Mouse (Mus musculus) embryonic fibroblast, embryonic 13.5 days (primary cell): ENCODE data around the gene Gsap.

Experiments used
- CTCF ChIP-seq: IDR thresholded peaks from 2 replicates; pipeline ENCODE4 v1.5.1; 2011; ENCODE audit warnings: mild to moderate bottlenecking, control low read depth, low read length, moderate library complexity, borderline replicate concordance; ENCODE audit not compliant: insufficient read depth
- POLR2A ChIP-seq: IDR thresholded peaks from 2 replicates; pipeline ENCODE4 v1.6.1; 2011; ENCODE audit warnings: low read depth, mild to moderate bottlenecking, control low read depth, low read length, moderate library complexity

DNA sequence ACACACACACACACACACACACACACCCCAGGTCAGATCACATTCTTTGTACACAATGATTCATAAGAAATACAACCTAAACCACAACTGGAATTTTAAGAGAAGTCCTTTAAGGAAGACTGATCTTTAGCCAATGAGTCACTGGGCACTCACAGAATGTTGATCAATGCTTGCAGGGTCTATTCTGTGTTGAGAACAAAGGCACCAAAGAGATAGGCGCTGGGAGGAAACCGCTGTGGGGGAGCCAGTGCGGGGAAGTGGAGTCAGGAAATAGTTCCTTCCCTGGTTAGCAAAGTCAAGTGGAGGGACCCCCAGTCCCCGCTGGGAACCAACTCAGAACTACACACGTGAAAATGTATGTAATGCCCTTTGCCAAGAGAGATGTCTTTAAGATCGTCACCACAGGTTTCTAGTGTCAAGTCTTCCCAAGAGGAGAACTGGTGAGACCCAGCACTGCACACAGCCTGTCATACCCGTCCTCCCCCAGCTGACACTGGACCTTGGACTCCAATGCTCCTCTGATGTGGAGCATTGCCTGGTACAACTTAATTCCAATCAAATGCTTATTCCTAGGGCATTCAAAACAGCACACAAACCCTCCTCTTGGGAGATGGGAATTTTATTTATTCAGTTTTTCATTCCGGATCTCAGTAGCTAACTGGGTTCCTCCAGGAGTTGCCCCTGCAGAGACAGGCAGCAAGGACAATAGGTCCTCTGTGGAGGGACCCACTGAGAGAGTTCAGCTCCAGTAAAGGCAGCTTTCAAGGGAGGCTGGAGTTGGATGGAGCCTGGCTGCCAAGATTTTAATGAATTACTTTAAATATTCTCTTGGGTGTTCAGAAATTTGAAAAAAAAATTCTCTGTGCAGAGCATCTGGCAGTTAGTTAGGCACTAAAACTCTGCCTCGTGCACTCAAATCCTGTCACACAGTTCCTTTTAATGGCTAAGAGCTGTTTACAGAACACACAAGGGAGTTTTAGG is 10.6 kb upstream of the Gsap start:
- no peak for TF ChIP-seq POLR2A
- no peak for TF ChIP-seq CTCF
